18 mouse cellular contexts compared by ENCODE assay signal in the genomic region with DNA sequence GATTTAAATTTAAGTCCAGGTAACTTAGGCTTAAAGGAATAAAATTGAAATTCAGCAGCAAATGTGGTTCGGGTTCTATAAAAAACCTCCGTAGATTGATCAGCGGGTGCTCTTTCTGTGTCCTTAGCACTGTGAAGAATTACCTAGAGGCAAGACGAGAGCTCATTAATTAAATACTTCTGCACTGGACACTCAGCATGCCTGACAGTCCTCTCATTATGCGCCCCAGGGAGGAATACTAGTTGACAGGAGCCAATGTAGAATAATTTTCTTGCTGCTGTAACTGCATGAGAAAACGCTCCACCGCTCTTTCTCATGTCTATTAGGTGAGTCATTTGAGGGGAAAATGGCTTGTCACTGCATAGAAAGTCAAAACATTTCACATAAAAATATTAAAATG.
DNase-seq lines count a peak whose midpoint lies in the region; ATAC-seq lines count a peak whose summit lies in the region.
"Had no signal": no experiment of that assay in that cellular context is flagged by ENCODE, and none has a peak within 500 bp of the region (broad histone marks: within the 10 kb centered on the region; RNA-seq: fewer than 3 reads in every experiment).

No protein-coding gene starts in this region.

- H3K4me3 ChIP-seq in embryonic facial prominence, embryonic 14.5 days (ENCODE audit: low read depth, low read length), result no peak overlapping the region
- H3K4me3 ChIP-seq in embryonic facial prominence, embryonic 10.5 days, result no peak overlapping the region
- no peak overlapping the region for H3K4me3 ChIP-seq in hindbrain, embryonic 16.5 days (ENCODE audit: low read length)
- no peak overlapping the region for H3K4me3 ChIP-seq in hindbrain, embryonic 13.5 days
- no peak overlapping the region for H3K4me3 ChIP-seq in midbrain, embryonic 16.5 days (ENCODE audit: low read depth, low read length)
- H3K4me3 ChIP-seq in midbrain, embryonic 10.5 days, result no peak overlapping the region
- H3K4me3 ChIP-seq: heart, embryonic 12.5 days; intestine, embryonic 15.5 days had no signal

- H3K9ac ChIP-seq in embryonic facial prominence, embryonic 14.5 days (ENCODE audit: low read depth, low read length), result no peak overlapping the region
- no peak overlapping the region for H3K9ac ChIP-seq in hindbrain, embryonic 16.5 days (ENCODE audit: low read depth, low read length)
- H3K9ac ChIP-seq in hindbrain, embryonic 13.5 days, result no peak overlapping the region
- no peak overlapping the region for H3K9ac ChIP-seq in midbrain, embryonic 16.5 days (ENCODE audit: low read depth, low read length)
- H3K9ac ChIP-seq: forebrain, postnatal 0 days; heart, embryonic 12.5 days; intestine, embryonic 15.5 days had no signal

- no peaks in the 10 kb centered on the region for H3K9me3 ChIP-seq in embryonic facial prominence, embryonic 14.5 days (ENCODE audit: control insufficient read depth, low read length)
- H3K9me3 ChIP-seq in embryonic facial prominence, embryonic 10.5 days, result no peaks in the 10 kb centered on the region
- no peaks in the 10 kb centered on the region for H3K9me3 ChIP-seq in hindbrain, embryonic 16.5 days (ENCODE audit: control insufficient read depth, low read length)
- no peaks in the 10 kb centered on the region for H3K9me3 ChIP-seq in hindbrain, embryonic 13.5 days
- no peaks in the 10 kb centered on the region for H3K9me3 ChIP-seq in midbrain, embryonic 16.5 days (replicated peaks; ENCODE audit: control insufficient read depth, low read length, poor library complexity, severe bottlenecking)
- no peaks in the 10 kb centered on the region for H3K9me3 ChIP-seq in midbrain, embryonic 10.5 days (replicated peaks)
- H3K9me3 ChIP-seq: G1E; heart, embryonic 12.5 days; intestine, embryonic 15.5 days had no signal

- H3K4me2 ChIP-seq in embryonic facial prominence, embryonic 14.5 days (ENCODE audit: low read depth, low read length), result no peak overlapping the region
- no peak overlapping the region for H3K4me2 ChIP-seq in hindbrain, embryonic 16.5 days (ENCODE audit: low read length)
- H3K4me2 ChIP-seq in hindbrain, embryonic 13.5 days, result no peak overlapping the region
- no peak overlapping the region for H3K4me2 ChIP-seq in midbrain, embryonic 16.5 days (ENCODE audit: low read length)
- H3K4me2 ChIP-seq: heart, embryonic 12.5 days; intestine, embryonic 15.5 days had no signal

- ATAC-seq in embryonic facial prominence, embryonic 14.5 days (ENCODE audit: low read depth), result no peak
- 0 out of 2 replicates have a peak, but pooled peaks have one; percentile 45 for ATAC-seq in hindbrain, embryonic 16.5 days
- ATAC-seq in hindbrain, embryonic 13.5 days (ENCODE audit: low FRiP score), result no peak
- peak; percentile 75; the same call in 1 of the 2 replicates for ATAC-seq in midbrain, embryonic 16.5 days
- ATAC-seq: CD4-positive, CD25-positive, alpha-beta regulatory T cell, adult 4 months; forebrain, postnatal 0 days; intestine, embryonic 15.5 days had no signal

- DNase-seq in embryonic facial prominence, embryonic 14.5 days (ENCODE audit: low spot score), result peak; percentile 16
- no peak for DNase-seq in embryonic facial prominence, embryonic 10.5 days (ENCODE audit: low spot score)
- DNase-seq in midbrain, embryonic 10.5 days (ENCODE audit: low spot score), result no peak
- no peak for DNase-seq in gastrocnemius, adult 8-10 months (ENCODE audit: low spot score in 2 of 2)
- no peak for DNase-seq in lung, postnatal 14 days
- DNase-seq: adrenal gland, postnatal 10 days; B cell, adult 2 months; cerebellum, adult 18-20 months; cerebellum, postnatal 10 days; forebrain, postnatal 0 days; gastrocnemius, postnatal 25 days had no signal

- WGBS in embryonic facial prominence, embryonic 14.5 days, result 70% methylated on average over 7 of the region's 7 CpGs
- 78% methylated on average over 7 of the region's 7 CpGs for WGBS in embryonic facial prominence, embryonic 10.5 days
- WGBS in hindbrain, embryonic 16.5 days, result 46% methylated on average over 7 of the region's 7 CpGs
- 54% methylated on average over 7 of the region's 7 CpGs for WGBS in hindbrain, embryonic 13.5 days
- 52% methylated on average over 7 of the region's 7 CpGs for WGBS in midbrain, embryonic 16.5 days
- 82% methylated on average over 7 of the region's 7 CpGs for WGBS in midbrain, embryonic 10.5 days

- no peaks in the 10 kb centered on the region for H3K27me3 ChIP-seq in embryonic facial prominence, embryonic 14.5 days (replicated peaks; ENCODE audit: control insufficient read depth, insufficient read depth, low read length)
- no peaks in the 10 kb centered on the region for H3K27me3 ChIP-seq in embryonic facial prominence, embryonic 10.5 days (replicated peaks; ENCODE audit: low read depth, poor library complexity, severe bottlenecking)
- H3K27me3 ChIP-seq in hindbrain, embryonic 16.5 days (replicated peaks; ENCODE audit: control insufficient read depth, insufficient read depth, low read length), result peaks cover 6% of the 10 kb centered on the region; the same call in 1 of the 2 replicates
- peaks cover 20% of the 10 kb centered on the region for H3K27me3 ChIP-seq in hindbrain, embryonic 13.5 days
- no peaks in the 10 kb centered on the region for H3K27me3 ChIP-seq in midbrain, embryonic 16.5 days (ENCODE audit: control insufficient read depth, insufficient read depth, low read depth, low read length)
- no peaks in the 10 kb centered on the region for H3K27me3 ChIP-seq in midbrain, embryonic 10.5 days (ENCODE audit: low read depth, poor library complexity, severe bottlenecking)
- H3K27me3 ChIP-seq: intestine, embryonic 15.5 days had no signal

- no peaks in the 10 kb centered on the region for H3K4me1 ChIP-seq in embryonic facial prominence, embryonic 14.5 days (ENCODE audit: control insufficient read depth, insufficient read depth, low read length)
- no peaks in the 10 kb centered on the region for H3K4me1 ChIP-seq in embryonic facial prominence, embryonic 10.5 days
- H3K4me1 ChIP-seq in hindbrain, embryonic 16.5 days (ENCODE audit: control insufficient read depth, insufficient read depth, low read depth, low read length), result no peaks in the 10 kb centered on the region
- H3K4me1 ChIP-seq in hindbrain, embryonic 13.5 days (replicated peaks), result peaks cover 3% of the 10 kb centered on the region; the same call in 1 of the 2 replicates
- H3K4me1 ChIP-seq in midbrain, embryonic 16.5 days (ENCODE audit: control insufficient read depth, insufficient read depth, low read length), result no peaks in the 10 kb centered on the region
- no peaks in the 10 kb centered on the region for H3K4me1 ChIP-seq in midbrain, embryonic 10.5 days
- H3K4me1 ChIP-seq: heart, embryonic 12.5 days; intestine, embryonic 15.5 days had no signal

- H3K36me3 ChIP-seq in embryonic facial prominence, embryonic 14.5 days (ENCODE audit: control insufficient read depth, insufficient read depth, low read length), result no peaks in the 10 kb centered on the region
- H3K36me3 ChIP-seq in embryonic facial prominence, embryonic 10.5 days (replicated peaks), result no peaks in the 10 kb centered on the region
- H3K36me3 ChIP-seq in hindbrain, embryonic 16.5 days (ENCODE audit: control insufficient read depth, insufficient read depth, low read length), result no peaks in the 10 kb centered on the region
- no peaks in the 10 kb centered on the region for H3K36me3 ChIP-seq in hindbrain, embryonic 13.5 days
- no peaks in the 10 kb centered on the region for H3K36me3 ChIP-seq in midbrain, embryonic 16.5 days (ENCODE audit: control insufficient read depth, insufficient read depth, low read length)
- H3K36me3 ChIP-seq in midbrain, embryonic 10.5 days, result no peaks in the 10 kb centered on the region
- H3K36me3 ChIP-seq: G1E; heart, embryonic 12.5 days; intestine, embryonic 15.5 days had no signal

- H3K27ac ChIP-seq in embryonic facial prominence, embryonic 14.5 days (replicated peaks; ENCODE audit: low read depth, low read length), result no peak overlapping the region
- H3K27ac ChIP-seq in embryonic facial prominence, embryonic 10.5 days (replicated peaks), result no peak overlapping the region
- no peak overlapping the region for H3K27ac ChIP-seq in hindbrain, embryonic 16.5 days (ENCODE audit: low read depth, low read length)
- no peak overlapping the region for H3K27ac ChIP-seq in hindbrain, embryonic 13.5 days
- H3K27ac ChIP-seq in midbrain, embryonic 16.5 days (ENCODE audit: low read length), result no peak overlapping the region
- H3K27ac ChIP-seq in midbrain, embryonic 10.5 days (replicated peaks), result no peak overlapping the region
- H3K27ac ChIP-seq: intestine, embryonic 15.5 days had no signal

Comparison
In these comparisons a context has a peak if more than half of its experiments do, and no peak if none do; other contexts are left out.
1. ATAC-seq: peak in hindbrain, embryonic 16.5 days (single experiment) and midbrain, embryonic 16.5 days (single experiment); none in embryonic facial prominence, embryonic 14.5 days (single experiment) and hindbrain, embryonic 13.5 days (single experiment).